Mouse (Mus musculus): ENCODE results near the gene Itgb5. TPM values are rescaled to one million over a fixed set of nuclear protein-coding genes. Genes with fewer than 3 reads are reported as not detected.
A peak's percentile ranks its signal among the peaks of the same experiment; 100 is the strongest.

Itgb5 gene
- polyA plus RNA-seq, 1 experiment: 0.13 TPM

DNA sequence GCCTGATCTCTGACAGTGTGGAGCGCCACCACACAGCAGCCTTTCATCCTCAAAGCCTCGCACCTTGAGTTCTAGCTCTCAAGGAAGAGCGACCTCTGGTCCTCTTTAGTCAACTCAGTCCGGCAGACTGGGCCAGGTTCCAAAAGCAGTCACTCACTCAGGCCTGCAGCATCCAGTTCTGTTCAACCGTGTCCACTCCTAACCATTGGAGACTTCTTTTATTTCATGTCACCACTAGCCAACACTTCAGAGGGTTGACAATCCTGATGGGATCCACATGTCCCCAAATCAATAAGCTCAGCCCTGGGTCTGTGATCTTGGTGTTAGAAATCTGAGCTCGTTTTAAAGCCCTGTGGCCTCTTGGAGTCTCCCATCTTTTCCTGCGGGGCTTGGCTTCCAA lies 116.6 kb downstream of the Itgb5 start:
- no peak for TF ChIP-seq TAL1 (IDR thresholded peaks at IDR 0.05; ENCODE audit: low read length)
- no peaks in the 10 kb centered on the region for H3K27me3 ChIP-seq (ENCODE audit: control insufficient read depth)
- no peaks in the 10 kb centered on the region for H3K9me3 ChIP-seq (ENCODE audit: control insufficient read depth, low read length)
- no peaks in the 10 kb centered on the region for H3K4me1 ChIP-seq (ENCODE audit: control insufficient read depth)
- no peaks in the 10 kb centered on the region; the same call in 1 of the 2 replicates for H3K36me3 ChIP-seq (ENCODE audit: control insufficient read depth)
- no peak overlapping the region for H3K4me3 ChIP-seq (replicated peaks)

DNA sequence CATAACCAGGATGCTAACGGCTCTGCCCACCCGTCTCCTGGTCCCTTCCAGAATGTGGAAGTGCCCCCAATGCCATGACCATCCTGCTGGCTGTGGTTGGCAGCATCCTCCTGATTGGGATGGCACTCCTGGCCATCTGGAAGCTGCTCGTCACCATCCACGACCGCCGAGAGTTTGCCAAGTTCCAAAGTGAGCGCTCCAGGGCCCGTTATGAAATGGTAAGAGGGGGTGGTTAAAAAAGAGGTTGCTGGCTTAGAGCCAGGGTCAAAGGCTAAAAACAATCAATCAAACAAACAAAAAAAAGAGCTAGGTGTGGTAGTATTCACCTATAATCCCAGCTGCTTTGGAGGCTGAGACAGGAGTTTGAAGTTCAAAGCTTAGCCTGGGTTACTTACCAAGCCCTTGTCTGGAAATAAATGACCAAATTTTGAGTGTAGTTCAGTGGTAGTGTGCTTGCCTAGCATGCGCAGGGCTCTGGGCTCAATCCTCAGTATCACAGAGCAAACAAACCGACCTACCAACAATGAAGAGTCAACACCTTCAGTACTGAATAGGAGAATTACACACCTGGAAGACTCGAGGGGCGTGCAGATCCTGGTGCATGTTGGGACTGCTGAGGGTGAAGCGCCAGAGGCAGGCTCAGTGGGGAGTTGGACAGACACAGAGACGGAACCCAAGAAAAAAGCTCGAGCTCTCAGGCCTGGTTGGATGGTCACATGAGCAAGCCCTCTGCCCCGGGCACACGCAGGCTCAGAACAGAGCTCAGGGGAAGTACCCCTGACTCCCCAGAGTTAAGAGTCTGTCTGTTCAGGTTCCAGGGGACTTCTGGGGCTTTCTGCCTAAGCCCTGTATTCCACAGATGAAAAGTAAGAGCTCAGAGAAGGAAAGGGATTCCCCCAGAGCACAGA lies 118.5 kb downstream of the Itgb5 start:
- TF ChIP-seq GATA1 (IDR thresholded peaks at IDR 0.05; ENCODE audit: low read length): no peak
- TF ChIP-seq TAL1 (IDR thresholded peaks at IDR 0.05; ENCODE audit: low read length): no peak
- Histone ChIP-seq H3K27me3 (ENCODE audit: control insufficient read depth) (no peaks in the 10 kb centered on the region), H3K36me3 (ENCODE audit: control insufficient read depth) (peaks cover 8% of the 10 kb centered on the region)

DNA sequence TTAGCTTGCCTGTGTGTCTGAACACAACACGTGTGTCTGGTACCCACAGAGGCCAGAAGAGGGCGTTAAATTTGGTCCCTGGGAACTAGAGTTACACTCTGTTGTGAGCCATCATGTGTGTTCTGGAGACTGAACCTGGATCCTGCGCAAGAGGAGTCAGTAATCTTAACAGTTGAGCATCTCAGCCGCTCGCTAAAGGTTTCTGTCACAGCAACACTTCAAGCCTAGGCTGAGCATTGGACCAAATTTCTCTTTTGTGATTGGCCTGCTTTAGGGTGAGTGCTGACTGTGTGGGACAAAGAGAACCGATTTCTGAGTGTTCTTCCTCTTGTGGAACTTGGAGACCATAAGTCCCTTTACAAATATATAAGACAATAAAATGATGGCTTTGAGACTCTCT lies 120.9 kb downstream of the Itgb5 start:
- no peaks in the 10 kb centered on the region for H3K9me3 ChIP-seq (ENCODE audit: control insufficient read depth, low read length)
- no peaks in the 10 kb centered on the region for H3K4me1 ChIP-seq (ENCODE audit: control insufficient read depth)
- H3K27me3 ChIP-seq (ENCODE audit: control insufficient read depth): no peaks in the 10 kb centered on the region
- TF ChIP-seq GATA1 (IDR thresholded peaks at IDR 0.05; ENCODE audit: low read length) (no peak), TAL1 (IDR thresholded peaks at IDR 0.05; ENCODE audit: low read length) (no peak)
- peaks cover 33% of the 10 kb centered on the region for H3K36me3 ChIP-seq (ENCODE audit: control insufficient read depth)
- H3K4me3 ChIP-seq (replicated peaks): no peak overlapping the region

More for the DNA sequence above, 118.5 kb downstream of the Itgb5 start:
- no peak overlapping the region for H3K4me3 ChIP-seq (replicated peaks)
- H3K9me3 ChIP-seq (ENCODE audit: control insufficient read depth, low read length): no peaks in the 10 kb centered on the region
- H3K4me1 ChIP-seq (ENCODE audit: control insufficient read depth): no peaks in the 10 kb centered on the region

DNA sequence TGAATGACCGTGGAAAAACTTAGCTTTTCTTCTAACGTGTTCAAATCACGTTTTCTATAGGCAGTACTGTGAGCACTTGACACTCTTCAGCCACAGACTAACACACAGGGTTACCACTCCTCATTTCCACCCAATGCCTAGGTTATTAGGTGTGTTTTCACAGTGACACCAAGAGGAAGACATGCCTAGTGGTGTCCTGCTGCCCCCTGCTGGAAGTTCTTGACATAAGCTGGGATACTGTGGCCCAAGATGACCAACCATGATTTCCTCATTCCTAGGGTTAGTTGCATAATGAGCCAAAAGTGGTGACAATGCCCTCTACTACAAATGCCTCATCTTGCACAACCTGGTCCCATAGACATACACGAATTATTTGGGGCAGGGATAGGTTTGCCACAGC lies 121.4 kb downstream of the Itgb5 start:
- Histone ChIP-seq H3K27me3 (ENCODE audit: control insufficient read depth) (no peaks in the 10 kb centered on the region), H3K4me3 (replicated peaks) (no peak overlapping the region), H3K9me3 (ENCODE audit: control insufficient read depth, low read length) (no peaks in the 10 kb centered on the region), H3K36me3 (ENCODE audit: control insufficient read depth) (peaks cover 37% of the 10 kb centered on the region), H3K4me1 (ENCODE audit: control insufficient read depth) (no peaks in the 10 kb centered on the region)
- TF ChIP-seq GATA1 (IDR thresholded peaks at IDR 0.05; ENCODE audit: low read length) (no peak), TAL1 (IDR thresholded peaks at IDR 0.05; ENCODE audit: low read length) (no peak)

DNA sequence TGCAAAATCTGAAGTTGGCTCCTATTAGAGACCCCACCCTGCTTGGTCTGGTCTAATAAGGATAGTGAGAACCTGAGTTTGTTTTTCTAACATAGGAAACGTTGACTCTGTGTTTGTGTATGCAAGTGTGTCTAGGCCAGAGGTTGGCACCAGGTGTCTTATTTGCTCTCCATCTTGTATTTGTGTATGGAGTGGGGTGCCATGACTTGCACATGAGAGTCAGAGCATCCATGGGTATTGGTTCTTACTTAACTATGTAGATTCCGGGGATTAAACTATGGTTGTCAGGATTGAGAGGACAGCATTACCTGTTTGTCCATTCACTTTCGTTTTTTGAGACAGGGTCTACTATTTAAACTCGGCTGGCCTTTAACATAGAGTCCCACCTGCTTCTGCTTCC lies 123.5 kb downstream of the Itgb5 start:
- H3K4me3 ChIP-seq (replicated peaks): no peak overlapping the region
- H3K36me3 ChIP-seq (ENCODE audit: control insufficient read depth): peaks cover 59% of the 10 kb centered on the region
- H3K4me1 ChIP-seq (ENCODE audit: control insufficient read depth): no peaks in the 10 kb centered on the region
- H3K9me3 ChIP-seq (ENCODE audit: control insufficient read depth, low read length): no peaks in the 10 kb centered on the region
- H3K27me3 ChIP-seq (ENCODE audit: control insufficient read depth): no peaks in the 10 kb centered on the region
- no peak for TF ChIP-seq GATA1 (IDR thresholded peaks at IDR 0.05; ENCODE audit: low read length)
- TF ChIP-seq TAL1 (IDR thresholded peaks at IDR 0.05; ENCODE audit: low read length): no peak

DNA sequence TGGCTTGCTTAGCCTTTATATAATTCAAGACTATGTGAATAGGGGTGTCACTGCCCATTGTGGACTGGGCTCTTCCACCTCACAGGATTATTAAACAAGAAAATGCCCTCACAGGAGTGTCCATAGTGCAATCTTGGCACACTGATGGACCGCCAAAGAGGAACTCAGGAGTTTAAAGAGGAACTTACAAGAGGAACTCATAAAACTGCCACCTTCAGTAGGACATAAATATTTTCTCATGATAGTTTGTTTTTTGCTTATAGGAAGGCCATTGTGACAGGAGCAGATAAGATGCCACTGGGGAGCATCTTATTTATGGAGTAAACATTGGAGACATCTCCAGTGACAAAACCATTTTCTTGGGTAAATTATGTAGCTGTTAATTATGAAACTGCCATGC lies 125.3 kb downstream of the Itgb5 start:
- Histone ChIP-seq H3K36me3 (ENCODE audit: control insufficient read depth) (peaks cover 77% of the 10 kb centered on the region), H3K9me3 (ENCODE audit: control insufficient read depth, low read length) (no peaks in the 10 kb centered on the region), H3K27me3 (ENCODE audit: control insufficient read depth) (no peaks in the 10 kb centered on the region), H3K4me1 (ENCODE audit: control insufficient read depth) (no peaks in the 10 kb centered on the region), H3K4me3 (replicated peaks) (no peak overlapping the region)
- TF ChIP-seq GATA1 (IDR thresholded peaks at IDR 0.05; ENCODE audit: low read length) (no peak), TAL1 (IDR thresholded peaks at IDR 0.05; ENCODE audit: low read length) (no peak)

DNA sequence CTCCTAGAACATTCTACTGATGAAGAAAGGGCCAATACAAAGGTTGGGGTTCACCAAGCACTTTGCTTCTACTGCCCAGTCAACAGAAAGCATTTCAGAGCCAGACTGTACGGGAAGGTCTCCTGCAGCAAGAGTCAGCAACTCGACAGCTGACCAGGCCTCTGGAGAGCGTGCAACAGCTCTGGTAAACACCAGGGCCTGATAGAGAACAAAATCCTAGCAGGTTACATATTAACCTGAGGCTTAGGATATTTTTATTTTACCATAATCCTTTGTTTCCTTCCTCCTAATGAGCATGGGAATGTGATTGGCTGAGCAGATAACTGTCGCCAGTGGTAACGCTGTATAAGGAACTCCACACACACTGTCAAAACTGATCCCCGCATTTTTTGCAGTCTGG lies 134.0 kb downstream of the Itgb5 start:
- TF ChIP-seq TAL1 (IDR thresholded peaks at IDR 0.05; ENCODE audit: low read length): no peak
- H3K4me1 ChIP-seq (ENCODE audit: control insufficient read depth): peaks cover 36% of the 10 kb centered on the region
- H3K9me3 ChIP-seq (ENCODE audit: control insufficient read depth, low read length): no peaks in the 10 kb centered on the region
- H3K36me3 ChIP-seq (ENCODE audit: control insufficient read depth): peaks cover 57% of the 10 kb centered on the region
- H3K4me3 ChIP-seq (replicated peaks): no peak overlapping the region
- H3K27me3 ChIP-seq (ENCODE audit: control insufficient read depth): no peaks in the 10 kb centered on the region

DNA sequence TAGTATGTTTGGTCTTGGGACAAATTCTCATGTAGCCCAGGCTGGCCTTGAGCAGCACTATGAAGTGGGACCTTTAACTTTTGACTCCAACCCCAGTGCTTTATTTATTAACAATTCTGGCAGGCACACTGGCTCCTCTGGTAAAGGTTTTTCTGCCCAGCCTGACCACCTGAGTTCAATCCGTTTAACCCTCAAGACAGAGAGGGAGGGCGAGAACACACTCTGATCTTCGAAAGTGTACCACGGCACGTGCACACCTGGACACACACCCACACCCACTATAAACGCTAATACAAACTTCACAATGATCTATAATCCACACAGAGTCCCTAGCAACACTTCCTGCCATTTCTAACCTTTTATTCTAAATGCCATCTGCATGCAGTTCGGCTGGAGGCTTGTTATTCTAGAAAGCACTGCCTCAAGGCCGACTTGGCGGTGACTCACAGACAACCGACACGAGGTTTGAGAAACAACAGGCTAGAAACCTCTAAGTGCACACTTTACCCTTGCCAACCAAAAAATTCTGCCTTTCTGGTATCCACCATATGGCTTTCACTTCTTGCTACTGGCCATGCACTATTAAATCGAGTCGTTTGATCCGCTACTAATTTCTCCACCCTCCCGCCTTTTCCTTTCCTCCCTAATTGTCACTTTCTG lies 136.5 kb downstream of the Itgb5 start:
- Histone ChIP-seq H3K4me3 (replicated peaks) (peak overlapping the region; percentile 95), H3K9me3 (ENCODE audit: control insufficient read depth, low read length) (no peaks in the 10 kb centered on the region), H3K27me3 (ENCODE audit: control insufficient read depth) (no peaks in the 10 kb centered on the region), H3K36me3 (ENCODE audit: control insufficient read depth) (peaks cover 32% of the 10 kb centered on the region), H3K4me1 (ENCODE audit: control insufficient read depth) (peaks cover 32% of the 10 kb centered on the region)
- TF ChIP-seq GATA1 (IDR thresholded peaks at IDR 0.05; ENCODE audit: low read length) (no peak), TAL1 (IDR thresholded peaks at IDR 0.05; ENCODE audit: low read length) (no peak)

DNA sequence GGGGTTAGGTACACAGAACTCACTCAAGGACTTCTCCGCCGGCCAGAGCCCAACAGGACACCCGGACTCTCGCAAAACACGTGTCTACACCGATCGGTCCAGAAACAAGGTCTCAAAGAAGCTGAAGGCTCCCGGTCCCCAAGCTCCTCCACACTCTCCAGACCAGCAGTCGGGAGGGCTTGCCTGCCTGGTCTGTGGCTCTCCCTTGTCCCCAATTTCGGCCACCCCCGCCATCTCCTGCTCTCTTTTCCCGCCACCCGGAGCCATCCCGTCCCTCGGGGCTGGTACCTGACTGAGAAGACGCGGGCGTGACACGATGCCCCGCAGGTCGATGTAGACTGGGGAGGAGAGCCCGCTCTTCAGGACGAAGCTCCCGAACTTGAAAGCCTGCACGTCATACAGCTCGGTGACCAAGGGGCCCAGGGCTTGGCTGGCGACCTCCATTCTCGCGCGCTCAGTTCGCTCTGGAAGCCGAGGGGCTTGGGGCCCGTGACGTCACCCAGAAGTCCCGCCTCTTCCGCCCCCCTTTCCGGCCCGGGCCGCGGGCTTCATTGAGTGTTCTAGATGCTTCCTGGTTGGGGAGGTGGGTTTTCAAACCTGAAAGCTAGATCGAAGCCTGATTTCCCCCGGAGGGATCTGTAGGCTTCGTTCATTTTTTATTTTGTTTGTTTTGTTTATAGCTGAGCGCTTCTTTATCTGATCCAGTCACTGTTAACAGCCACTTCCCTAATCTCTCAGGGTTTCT lies 137.2 kb downstream of the Itgb5 start, which contains the start of gene Umps:
TSS of gene Umps (minus strand) at position 501 of the 745 bp plus-strand sequence.
- Histone ChIP-seq H3K27me3 (ENCODE audit: control insufficient read depth) (no peaks in the 10 kb centered on the region), H3K9me3 (ENCODE audit: control insufficient read depth, low read length) (no peaks in the 10 kb centered on the region), H3K36me3 (ENCODE audit: control insufficient read depth) (peaks cover 25% of the 10 kb centered on the region), H3K4me1 (ENCODE audit: control insufficient read depth) (peaks cover 32% of the 10 kb centered on the region), H3K4me3 (replicated peaks) (peak within 1 kb of the TSS; percentile 95)
- peak; percentile 13; the same call in 1 of the 2 replicates for TF ChIP-seq GATA1 (IDR thresholded peaks at IDR 0.05; ENCODE audit: low read length)
- TF ChIP-seq TAL1 (IDR thresholded peaks at IDR 0.05; ENCODE audit: low read length): no peak

Measured in erythroblast, embryonic 14.5 days (primary cell).